Mouse (Mus musculus): ENCODE data around the gene Hoxa11. TPM values are rescaled to one million over a fixed set of nuclear protein-coding genes. Genes with fewer than 3 reads are reported as not detected.

Gene Hoxa11
- total RNA-seq, 2 experiments from 2014 or later: 2.1 to 2.9 TPM

Small RNAs within 50 kb of the gene (microRNA-seq; reads per million reads assigned to microRNA genes)
- gene Mir196b: 7,538 reads per million, percentile 93 among the genes with 10 or more reads in this experiment

Other genes with a start within 250 kb of the Hoxa11 start
- 1 to 10 TPM; 3.9 to 4.3 TPM for gene Skap2, start 233.3 kb downstream of the Hoxa11 start, total RNA-seq (2021)
- under 1 TPM in 1 of 2 experiments, not detected in 1; 0.19 TPM for gene Hoxa1, start 87.5 kb downstream of the Hoxa11 start, total RNA-seq (2021)
- under 1 TPM; 0.21 to 0.27 TPM for gene Hoxa2, start 81.0 kb downstream of the Hoxa11 start, total RNA-seq (2021)
- not detected for gene 5730596B20Rik, start 68.3 kb downstream of the Hoxa11 start, total RNA-seq (2021)
- gene Hoxa4, start 54.1 kb downstream of the Hoxa11 start, total RNA-seq (2021): 1 to 10 TPM; 2.7 to 2.9 TPM
- 1 to 10 TPM; 2.0 to 2.1 TPM for gene Hoxa5, start 41.2 kb downstream of the Hoxa11 start, total RNA-seq (2021)
- gene Hoxa6, start 37.1 kb downstream of the Hoxa11 start, total RNA-seq (2021): 1 to 10 TPM; 2.0 to 2.1 TPM
- 1 to 10 TPM; 1.6 to 3.0 TPM for gene Hoxa3, start 32.5 kb downstream of the Hoxa11 start, total RNA-seq (2021)
- gene Gm28308, start 32.5 kb downstream of the Hoxa11 start, total RNA-seq (2021): under 1 TPM in 1 of 2 experiments, not detected in 1; 0.39 TPM
- gene Hoxa7, start 24.0 kb downstream of the Hoxa11 start, total RNA-seq (2021): 1 to 10 TPM; 4.7 to 5.0 TPM
- 1 to 10 TPM; 7.2 to 7.4 TPM for gene Hoxa9, start 14.7 kb downstream of the Hoxa11 start, total RNA-seq (2021)
- gene Hoxa10, start 5.0 kb downstream of the Hoxa11 start, total RNA-seq (2021): 10 to 100 TPM; 13.7 to 15.0 TPM
- gene Hoxa13, start 15.1 kb upstream of the Hoxa11 start, total RNA-seq (2021): 1 to 10 TPM; 3.7 to 6.0 TPM
- gene Evx1, start 67.7 kb upstream of the Hoxa11 start, total RNA-seq (2021): not detected